Mouse (Mus musculus): ENCODE results near the gene Gpr162. TPM values are rescaled to one million over a fixed set of nuclear protein-coding genes. Genes with fewer than 3 reads are reported as not detected.
"Not testable (repeated sequence)": the region's sequence is repeated elsewhere in the genome, so short reads cannot be mapped to it uniquely, and the experiment has no call there.

The Gpr162 gene
- total RNA-seq, 2 experiments from 2014 or later, result 231 to 248 TPM

DNA sequence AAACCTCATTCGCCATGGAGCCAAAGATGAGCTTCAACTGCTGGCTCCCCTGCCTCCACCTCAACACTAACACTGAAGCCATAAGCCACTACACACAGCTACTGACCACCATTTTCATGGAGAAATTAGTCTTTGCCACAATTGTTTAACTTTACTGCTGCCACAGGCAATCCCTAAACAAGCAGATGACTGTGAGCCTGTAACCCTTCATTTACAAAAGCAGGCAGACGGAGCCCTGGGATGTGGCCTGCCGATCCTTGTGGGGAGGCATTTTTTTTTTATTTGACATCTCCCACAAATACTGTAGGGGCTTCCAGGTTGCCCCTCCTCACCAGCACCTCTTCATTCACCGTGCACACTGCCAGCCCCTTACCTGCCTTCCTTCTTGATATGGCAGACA, 47.2 kb downstream of the Gpr162 start:
- H3K4me3 ChIP-seq, result no peak overlapping the region
- intact Hi-C loops (cut with DNase I), result no loop called here
- no peak for TF ChIP-seq CTCF (IDR thresholded peaks at IDR 0.05)
- no peak overlapping the region for H3K27ac ChIP-seq
- no peak for DNase-seq (ENCODE audit: extremely low spot score in 1 of 2, low spot score in 2 of 2)

DNA sequence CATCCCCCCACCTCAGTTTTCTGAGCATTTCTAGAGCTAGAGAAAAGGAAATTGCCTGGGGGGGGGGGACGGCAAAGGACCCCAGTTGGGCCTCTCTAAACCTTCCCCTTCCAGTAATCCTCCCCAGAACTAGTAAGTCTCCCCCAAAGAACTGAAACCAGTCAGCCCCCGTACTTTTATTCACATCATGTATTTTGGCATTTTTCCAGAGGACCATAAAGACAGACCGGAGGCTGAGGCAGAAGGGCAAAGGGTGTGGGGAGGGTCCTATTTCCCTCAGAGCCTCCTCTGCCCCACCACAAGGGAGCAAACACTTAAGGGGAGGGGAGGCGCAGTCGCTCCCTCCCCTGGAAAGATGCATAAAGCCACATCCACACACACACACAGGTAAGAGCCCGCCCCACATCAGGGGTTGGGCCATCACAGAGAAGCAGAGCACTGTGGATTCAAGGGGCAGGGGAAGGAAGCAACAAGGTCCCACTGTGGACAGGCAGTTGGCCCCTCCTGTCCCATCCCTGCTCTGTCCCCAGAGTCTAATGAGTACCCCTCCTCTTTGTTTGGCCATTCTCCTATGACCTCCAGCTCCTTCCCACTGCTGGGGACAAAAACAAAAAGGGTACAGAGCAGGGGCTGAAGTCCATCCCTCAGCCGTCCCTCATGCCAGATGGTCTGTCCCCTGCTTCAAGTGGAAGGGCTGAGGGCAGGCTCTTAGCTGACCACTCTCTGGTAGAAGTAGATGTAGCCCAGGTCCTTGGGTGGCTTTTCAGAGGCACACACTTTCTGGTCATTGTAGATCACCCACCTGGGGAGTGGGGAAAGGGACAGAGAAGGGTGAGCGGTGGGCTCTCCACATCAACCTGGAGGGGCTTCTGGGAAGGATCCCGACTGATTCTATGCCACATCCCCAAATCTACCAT, 48.7 kb downstream of the Gpr162 start:
- Histone ChIP-seq H3K4me3 (no peak overlapping the region), H3K27ac (no peak overlapping the region)
- no peak for TF ChIP-seq CTCF (IDR thresholded peaks at IDR 0.05)
- DNase-seq (ENCODE audit: extremely low spot score in 1 of 2, low spot score in 2 of 2), result no peak
- intact Hi-C loops (cut with DNase I), result loop anchor here (1.0 kb wide), 1 partner anchor 13 kb away; no protein-coding TSS in a partner anchor

DNA sequence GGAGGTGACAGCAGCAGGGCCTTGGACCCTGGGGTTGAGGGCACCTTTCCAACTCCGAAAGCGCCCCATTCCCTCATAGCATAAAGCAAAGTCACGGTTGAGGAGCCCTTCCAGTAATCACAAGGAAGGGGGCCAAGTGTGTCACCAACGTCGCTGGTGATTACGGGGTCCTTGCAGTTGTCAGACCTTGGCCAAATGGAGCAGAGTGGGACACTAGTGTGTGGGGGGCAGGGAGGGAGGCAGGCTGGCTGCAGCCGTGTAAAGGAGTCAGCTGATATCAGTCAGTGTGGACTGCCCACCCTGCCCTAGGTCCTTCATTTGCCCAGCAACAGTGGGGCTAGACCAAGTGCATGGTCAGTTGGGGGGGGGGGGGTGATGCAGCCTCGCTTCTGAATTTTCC, 49.3 kb downstream of the Gpr162 start:
- no peak for DNase-seq (ENCODE audit: extremely low spot score in 1 of 2, low spot score in 2 of 2)
- intact Hi-C loops (cut with DNase I), result loop anchor here (1.0 kb wide), 1 partner anchor 14 kb away; no protein-coding TSS in a partner anchor
- peak overlapping the region; percentile 95 for H3K27ac ChIP-seq
- no peak for TF ChIP-seq CTCF (IDR thresholded peaks at IDR 0.05)
- H3K4me3 ChIP-seq, result peak overlapping the region; percentile 90

DNA sequence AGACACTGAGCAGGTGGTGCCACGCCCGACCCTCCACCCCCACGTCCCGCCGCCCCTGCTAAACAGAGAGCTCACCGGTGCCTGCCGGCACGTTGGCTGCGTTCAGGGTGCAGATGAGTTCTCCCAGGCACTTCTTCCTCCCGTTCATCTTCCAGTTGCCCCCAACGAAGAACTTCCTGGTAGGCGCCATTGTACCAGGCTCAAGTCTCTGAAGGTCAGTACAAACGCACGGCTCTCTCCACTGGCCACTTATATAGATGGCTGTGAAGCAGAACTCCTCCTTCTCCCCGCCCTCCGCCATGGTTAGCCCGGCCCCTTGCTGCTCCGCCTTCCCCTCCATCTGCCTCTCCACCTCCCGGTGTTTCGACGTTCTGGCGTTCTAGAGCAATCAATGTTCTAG, 49.9 kb downstream of the Gpr162 start, which contains the start of gene Tpi1:
Gene Tpi1, minus strand, starts transcription at position 364 of the 400 bp plus-strand sequence.
- peak; percentile 85 to 89 for DNase-seq (ENCODE audit: extremely low spot score in 1 of 2, low spot score in 2 of 2)
- Histone ChIP-seq H3K27ac (peak within 1 kb of the TSS; percentile 95), H3K4me3 (peak within 1 kb of the TSS; percentile 90)
- TF ChIP-seq CTCF (IDR thresholded peaks at IDR 0.05), result no peak
- intact Hi-C loops (cut with DNase I), result loop anchor here (1.0 kb wide), 1 partner anchor 14 kb away; no protein-coding TSS in a partner anchor

DNA sequence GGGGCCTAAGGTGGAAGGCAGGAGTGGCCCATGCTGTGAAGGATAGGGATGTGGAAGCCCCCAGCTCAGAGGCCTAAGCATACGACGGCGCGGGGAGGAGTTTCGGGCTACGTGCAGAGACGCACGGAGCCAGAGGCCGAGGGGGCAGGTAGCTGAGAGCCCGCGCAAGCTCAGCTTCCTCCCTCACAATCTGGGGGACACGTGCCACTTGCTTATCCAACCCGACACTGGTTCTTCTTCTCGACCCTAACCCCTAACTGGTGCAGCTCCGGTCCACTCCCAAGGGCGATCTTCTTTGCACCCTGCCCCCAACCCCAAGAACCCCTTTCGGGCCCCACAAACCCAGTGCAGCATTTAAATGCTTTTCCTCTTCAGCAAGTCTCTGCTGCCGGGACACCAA, 50.3 kb downstream of the Gpr162 start:
- no peak for TF ChIP-seq CTCF (IDR thresholded peaks at IDR 0.05)
- Histone ChIP-seq H3K4me3 (peak overlapping the region; percentile 90), H3K27ac (peak overlapping the region; percentile 95)
- DNase-seq (ENCODE audit: extremely low spot score in 1 of 2, low spot score in 2 of 2), result peak; percentile 70 to 74
- intact Hi-C loops (cut with DNase I), result no loop called here

DNA sequence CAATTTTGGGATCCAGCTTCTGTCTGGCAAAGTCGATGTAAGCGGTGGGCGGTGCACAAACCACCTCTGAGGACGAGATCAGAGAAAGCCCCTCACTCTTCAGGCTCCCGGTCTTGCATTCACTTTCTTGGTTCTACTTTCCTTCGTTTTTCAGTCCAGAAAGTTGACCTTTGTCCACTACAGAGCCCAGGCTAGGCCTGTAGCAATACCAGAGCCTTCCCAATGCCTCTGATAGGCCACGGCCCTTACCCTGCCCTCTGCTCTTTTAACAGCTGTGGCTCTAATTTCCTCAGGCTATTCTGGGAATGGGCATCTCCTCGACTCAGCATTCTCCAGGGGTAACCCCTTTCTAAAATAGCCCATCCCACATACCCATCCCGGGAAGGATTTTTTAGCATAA, 50.9 kb downstream of the Gpr162 start:
- Histone ChIP-seq H3K4me3 (peak overlapping the region; percentile 90), H3K27ac (peak overlapping the region; percentile 95)
- TF ChIP-seq CTCF (IDR thresholded peaks at IDR 0.05), result no peak
- no peak for DNase-seq (ENCODE audit: extremely low spot score in 1 of 2, low spot score in 2 of 2)
- intact Hi-C loops (cut with DNase I), result no loop called here

DNA sequence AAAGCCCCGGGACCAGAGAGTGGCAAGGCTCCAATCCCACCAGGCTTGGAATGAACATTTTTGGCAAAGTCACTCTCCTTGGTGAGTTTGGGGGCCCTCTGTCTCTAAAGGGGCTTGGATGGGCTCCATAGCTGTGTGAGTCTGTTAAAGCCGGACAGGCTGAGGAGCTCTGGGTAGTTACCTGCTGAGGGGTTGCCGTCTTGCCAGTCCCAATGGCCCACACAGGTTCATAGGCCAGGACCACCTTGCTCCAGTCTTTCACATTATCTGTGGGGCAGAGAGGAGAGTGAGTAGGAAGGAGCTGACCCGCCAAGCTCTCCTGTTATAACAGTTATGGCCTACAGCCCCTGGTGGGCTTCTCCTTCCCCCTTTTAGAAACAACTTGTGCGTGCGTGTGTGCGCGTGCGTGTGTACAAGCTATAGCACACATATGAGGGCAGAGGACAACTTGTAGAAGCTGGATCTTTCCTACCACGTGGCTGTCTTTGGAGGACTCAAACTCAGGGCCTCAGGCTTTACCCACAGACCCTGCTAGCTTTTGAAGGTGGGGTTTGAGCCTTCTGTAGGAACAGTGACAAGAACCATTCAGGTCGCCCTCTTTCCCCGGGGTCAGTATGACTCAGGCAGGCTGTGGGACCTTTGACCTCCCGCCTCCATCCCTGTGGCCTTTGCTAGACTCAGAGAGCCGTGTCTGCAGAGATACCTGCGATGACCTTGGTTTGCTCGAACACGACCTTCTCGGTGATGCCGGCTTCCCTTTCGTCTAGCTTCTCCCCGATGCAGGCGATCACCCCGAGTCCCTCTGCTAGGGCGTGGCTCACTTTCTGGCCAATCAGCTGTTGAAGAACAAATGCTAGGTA, 51.9 kb downstream of the Gpr162 start:
- Histone ChIP-seq H3K27ac (no peak overlapping the region; the same call in 1 of the 2 replicates), H3K4me3 (peak overlapping the region; percentile 90)
- DNase-seq (ENCODE audit: extremely low spot score in 1 of 2, low spot score in 2 of 2), result no peak
- intact Hi-C loops (cut with DNase I), result no loop called here
- no peak for TF ChIP-seq CTCF (IDR thresholded peaks at IDR 0.05)

DNA sequence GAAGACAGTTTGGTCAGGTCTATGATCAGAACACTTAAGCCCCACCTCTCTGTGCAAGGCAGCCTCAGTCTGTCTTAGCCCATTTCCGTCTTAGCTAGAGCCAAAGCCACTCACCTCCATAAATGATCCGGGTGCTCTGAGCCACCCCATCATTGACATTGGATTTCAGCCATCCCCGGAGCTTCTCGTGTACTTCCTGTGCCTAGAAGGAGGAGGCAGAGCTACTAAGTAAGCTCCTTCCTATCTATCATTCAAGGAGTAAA, 52.4 kb downstream of the Gpr162 start:
- Histone ChIP-seq H3K27ac (no peak overlapping the region), H3K4me3 (no peak overlapping the region)
- intact Hi-C loops (cut with DNase I), result no loop called here
- TF ChIP-seq CTCF (IDR thresholded peaks at IDR 0.05), result no peak
- DNase-seq (ENCODE audit: extremely low spot score in 1 of 2, low spot score in 2 of 2), result no peak

DNA sequence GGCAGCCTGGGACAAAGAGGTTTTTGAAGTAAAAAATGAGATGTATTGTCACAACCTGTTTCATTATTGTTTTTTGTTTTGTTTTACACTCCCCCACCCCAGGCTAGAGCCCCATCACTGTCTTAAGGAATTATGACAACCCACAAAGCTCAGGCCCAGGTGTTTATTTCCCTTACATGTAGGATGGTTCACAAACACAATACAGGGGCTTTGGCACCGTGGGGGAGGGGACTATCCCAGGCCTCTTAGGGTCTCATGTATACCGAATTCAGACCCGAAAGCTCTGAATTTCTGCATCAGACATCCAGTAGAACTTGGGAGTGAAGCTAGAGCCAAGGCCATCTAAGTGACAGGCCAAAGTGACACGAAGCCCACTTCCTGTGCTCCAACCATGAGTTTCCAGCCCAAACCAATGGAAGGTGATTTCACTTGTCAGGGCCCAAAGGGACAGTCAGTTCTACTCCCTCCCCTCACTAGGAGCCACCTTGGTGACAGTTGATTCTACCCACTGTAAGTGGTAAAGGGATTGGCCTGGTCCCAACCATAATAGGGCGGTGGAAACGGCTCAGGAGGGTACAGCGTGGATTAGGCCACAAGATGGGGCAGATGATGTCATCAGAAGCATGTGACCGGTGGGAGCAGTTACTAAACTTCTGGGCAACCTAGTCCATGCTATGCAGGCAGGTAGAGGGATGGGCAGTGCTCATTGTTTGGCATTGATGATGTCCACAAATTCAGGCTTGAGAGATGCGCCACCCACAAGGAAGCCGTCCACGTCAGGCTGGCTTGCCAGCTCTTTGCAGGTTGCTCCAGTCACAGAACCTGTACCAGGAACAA, 53.0 kb downstream of the Gpr162 start:
- H3K27ac ChIP-seq; intact Hi-C loops (cut with DNase I); H3K4me3 ChIP-seq; DNase-seq (ENCODE audit: extremely low spot score in 1 of 2, low spot score in 2 of 2): not testable (repeated sequence)

DNA sequence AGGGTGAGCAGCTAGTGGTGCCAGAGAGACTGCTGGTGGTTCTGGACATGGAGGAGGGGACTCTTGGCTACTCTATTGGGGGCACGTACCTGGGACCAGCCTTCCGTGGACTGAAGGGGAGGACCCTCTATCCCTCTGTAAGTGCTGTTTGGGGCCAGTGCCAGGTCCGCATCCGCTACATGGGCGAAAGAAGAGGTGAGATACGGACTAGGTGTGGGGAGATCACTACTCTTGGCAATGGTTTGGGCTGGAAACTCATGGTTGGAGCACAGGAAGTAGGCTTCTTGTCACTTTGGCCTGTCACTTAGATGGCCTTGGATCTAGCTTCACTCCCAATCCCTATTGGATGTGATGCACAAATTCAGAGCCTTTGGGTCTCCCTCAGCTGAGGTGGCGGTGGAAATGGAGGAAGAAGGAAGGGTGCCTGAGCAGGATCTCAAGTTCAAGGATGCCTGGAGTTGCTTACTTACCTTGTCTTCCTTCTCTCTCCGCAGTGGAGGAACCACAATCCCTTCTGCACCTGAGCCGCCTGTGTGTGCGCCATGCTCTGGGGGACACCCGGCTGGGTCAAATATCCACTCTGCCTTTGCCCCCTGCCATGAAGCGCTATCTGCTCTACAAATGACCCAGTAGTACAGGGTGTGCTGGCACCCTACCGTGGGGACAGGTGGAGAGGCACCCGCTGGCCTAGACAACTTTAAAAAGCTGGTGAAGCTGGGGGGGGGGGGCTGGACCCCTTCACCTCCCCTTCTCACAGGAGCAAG, 53.8 kb downstream of the Gpr162 start:
- no peak overlapping the region for H3K27ac ChIP-seq
- H3K4me3 ChIP-seq, result peak overlapping the region; percentile 53
- TF ChIP-seq CTCF (IDR thresholded peaks at IDR 0.05), result no peak
- intact Hi-C loops (cut with DNase I), result loop anchor here (1.0 kb wide), 1 partner anchor 41 kb away; the partner anchor contains the start of gene Eno2
- no peak for DNase-seq (ENCODE audit: extremely low spot score in 1 of 2, low spot score in 2 of 2)
